Mouse (Mus musculus): ENCODE data around the gene Rmi2. TPM values are rescaled to one million over a fixed set of nuclear protein-coding genes. Genes with fewer than 3 reads are reported as not detected.

Gene Rmi2
- polyA plus RNA-seq, 1 experiment from 2014 or later: 2.0 TPM

DNA sequence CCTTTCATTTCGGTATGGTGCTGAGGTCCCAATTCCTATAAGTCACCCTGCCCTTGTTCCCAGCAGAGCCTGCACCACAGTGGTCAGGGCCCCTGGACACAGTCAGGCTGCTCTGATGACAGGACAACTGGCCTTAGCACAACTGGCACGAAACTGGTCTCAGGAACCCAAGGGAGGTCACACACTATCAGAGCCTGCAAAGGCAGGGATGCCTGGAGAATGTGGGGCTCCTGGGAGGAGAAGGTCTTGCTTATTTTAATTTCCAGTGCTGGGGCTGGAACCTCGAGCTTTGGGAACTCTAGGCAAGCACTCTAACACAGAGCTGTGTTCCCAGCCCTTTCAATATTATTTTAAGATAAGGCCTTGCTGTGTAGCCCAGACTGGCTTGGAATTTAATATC is 14.9 kb upstream of the Rmi2 start:
- DNase-seq (ENCODE audit: low spot score) (no peak), ATAC-seq (ENCODE audit: low read depth) (no peak)
- WGBS: 72% methylated on average over 3 of the region's 3 CpGs
- Histone ChIP-seq H3K27me3 (replicated peaks; ENCODE audit: control insufficient read depth, insufficient read depth, low read length) (no peaks in the 10 kb centered on the region), H3K9me3 (ENCODE audit: control insufficient read depth, low read length) (0 out of 2 replicates have a peak, but pooled peaks cover 3% of the 10 kb centered on the region), H3K9ac (ENCODE audit: low read depth, low read length) (no peak overlapping the region), H3K4me3 (ENCODE audit: low read depth, low read length) (no peak overlapping the region), H3K27ac (replicated peaks; ENCODE audit: low read depth, low read length) (no peak overlapping the region), H3K4me1 (ENCODE audit: control insufficient read depth, insufficient read depth, low read length) (no peaks in the 10 kb centered on the region), H3K36me3 (ENCODE audit: control insufficient read depth, insufficient read depth, low read length) (no peaks in the 10 kb centered on the region), H3K4me2 (ENCODE audit: low read depth, low read length) (no peak overlapping the region)

- Histone ChIP-seq H3K27ac (replicated peaks; ENCODE audit: low read depth, low read length) (no peak overlapping the region), H3K4me3 (ENCODE audit: low read depth, low read length) (no peak overlapping the region), H3K4me1 (ENCODE audit: control insufficient read depth, insufficient read depth, low read length) (no peaks in the 10 kb centered on the region), H3K36me3 (ENCODE audit: control insufficient read depth, insufficient read depth, low read length) (no peaks in the 10 kb centered on the region), H3K4me2 (ENCODE audit: low read depth, low read length) (no peak overlapping the region), H3K9me3 (ENCODE audit: control insufficient read depth, low read length) (0 out of 2 replicates have a peak, but pooled peaks cover 3% of the 10 kb centered on the region), H3K27me3 (replicated peaks; ENCODE audit: control insufficient read depth, insufficient read depth, low read length) (no peaks in the 10 kb centered on the region), H3K9ac (ENCODE audit: low read depth, low read length) (no peak overlapping the region)
- DNase-seq (ENCODE audit: low spot score): no peak
- ATAC-seq (ENCODE audit: low read depth): 0 out of 2 replicates have a peak, but pooled peaks have one; percentile 37
- 46% methylated on average over 4 of the region's 4 CpGs for WGBS
These were observed 13.5 kb upstream of the Rmi2 start for GRCm38 (mm10) chr16:10821387-10821786.

- Histone ChIP-seq H3K36me3 (ENCODE audit: control insufficient read depth, insufficient read depth, low read length) (no peaks in the 10 kb centered on the region), H3K4me2 (ENCODE audit: low read depth, low read length) (no peak overlapping the region), H3K4me3 (ENCODE audit: low read depth, low read length) (no peak overlapping the region), H3K9ac (ENCODE audit: low read depth, low read length) (no peak overlapping the region), H3K27me3 (replicated peaks; ENCODE audit: control insufficient read depth, insufficient read depth, low read length) (no peaks in the 10 kb centered on the region), H3K4me1 (ENCODE audit: control insufficient read depth, insufficient read depth, low read length) (no peaks in the 10 kb centered on the region), H3K27ac (replicated peaks; ENCODE audit: low read depth, low read length) (no peak overlapping the region), H3K9me3 (ENCODE audit: control insufficient read depth, low read length) (0 out of 2 replicates have a peak, but pooled peaks cover 3% of the 10 kb centered on the region)
- no peak for ATAC-seq (ENCODE audit: low read depth)
- no peak for DNase-seq (ENCODE audit: low spot score)
- WGBS: 90% methylated on average over 1 of the region's 1 CpGs
These were observed 10.3 kb upstream of the Rmi2 start for GRCm38 (mm10) chr16:10824536-10824935.

DNA sequence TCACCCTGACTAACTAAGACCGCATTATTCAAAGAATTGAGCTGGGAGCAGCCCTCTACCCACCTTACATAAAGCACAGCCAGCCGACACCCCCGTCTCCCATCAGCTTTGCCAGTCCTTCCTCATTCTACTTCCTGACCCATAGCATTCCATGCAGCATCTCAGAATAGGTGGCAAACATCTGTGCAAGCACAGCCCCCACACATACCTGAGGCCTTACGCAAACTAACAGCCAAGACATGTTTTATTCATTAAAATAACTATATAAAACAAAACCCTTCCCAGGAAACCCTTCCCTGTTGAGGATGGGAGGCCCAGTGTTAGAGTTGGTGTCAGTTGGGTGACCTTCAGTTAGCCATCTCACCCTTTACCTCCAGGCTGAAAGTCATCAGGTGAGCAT is 9.0 kb upstream of the Rmi2 start:
- Histone ChIP-seq H3K27me3 (replicated peaks; ENCODE audit: control insufficient read depth, insufficient read depth, low read length) (no peaks in the 10 kb centered on the region), H3K4me2 (ENCODE audit: low read depth, low read length) (no peak overlapping the region), H3K4me3 (ENCODE audit: low read depth, low read length) (no peak overlapping the region), H3K9me3 (ENCODE audit: control insufficient read depth, low read length) (0 out of 2 replicates have a peak, but pooled peaks cover 3% of the 10 kb centered on the region), H3K9ac (ENCODE audit: low read depth, low read length) (no peak overlapping the region), H3K27ac (replicated peaks; ENCODE audit: low read depth, low read length) (no peak overlapping the region), H3K36me3 (ENCODE audit: control insufficient read depth, insufficient read depth, low read length) (no peaks in the 10 kb centered on the region), H3K4me1 (ENCODE audit: control insufficient read depth, insufficient read depth, low read length) (no peaks in the 10 kb centered on the region)
- WGBS: 62% methylated on average over 4 of the region's 4 CpGs
- DNase-seq (ENCODE audit: low spot score): no peak
- ATAC-seq (ENCODE audit: low read depth): no peak

GRCm38 (mm10) chr16:10827269-10827668 is 7.6 kb upstream of the Rmi2 start:
- ATAC-seq (ENCODE audit: low read depth): no peak
- Histone ChIP-seq H3K27me3 (replicated peaks; ENCODE audit: control insufficient read depth, insufficient read depth, low read length) (no peaks in the 10 kb centered on the region), H3K27ac (replicated peaks; ENCODE audit: low read depth, low read length) (no peak overlapping the region), H3K36me3 (ENCODE audit: control insufficient read depth, insufficient read depth, low read length) (no peaks in the 10 kb centered on the region), H3K4me3 (ENCODE audit: low read depth, low read length) (no peak overlapping the region), H3K4me2 (ENCODE audit: low read depth, low read length) (no peak overlapping the region), H3K9me3 (ENCODE audit: control insufficient read depth, low read length) (0 out of 2 replicates have a peak, but pooled peaks cover 3% of the 10 kb centered on the region), H3K9ac (ENCODE audit: low read depth, low read length) (no peak overlapping the region), H3K4me1 (ENCODE audit: control insufficient read depth, insufficient read depth, low read length) (no peaks in the 10 kb centered on the region)
- 87% methylated on average over 9 of the region's 9 CpGs for WGBS
- no peak for DNase-seq (ENCODE audit: low spot score)

- Histone ChIP-seq H3K9me3 (ENCODE audit: control insufficient read depth, low read length) (0 out of 2 replicates have a peak, but pooled peaks cover 3% of the 10 kb centered on the region), H3K27ac (replicated peaks; ENCODE audit: low read depth, low read length) (no peak overlapping the region), H3K9ac (ENCODE audit: low read depth, low read length) (no peak overlapping the region), H3K4me1 (ENCODE audit: control insufficient read depth, insufficient read depth, low read length) (no peaks in the 10 kb centered on the region), H3K27me3 (replicated peaks; ENCODE audit: control insufficient read depth, insufficient read depth, low read length) (no peaks in the 10 kb centered on the region), H3K4me3 (ENCODE audit: low read depth, low read length) (no peak overlapping the region), H3K36me3 (ENCODE audit: control insufficient read depth, insufficient read depth, low read length) (no peaks in the 10 kb centered on the region), H3K4me2 (ENCODE audit: low read depth, low read length) (no peak overlapping the region)
- no peak for DNase-seq (ENCODE audit: low spot score)
- no peak for ATAC-seq (ENCODE audit: low read depth)
- WGBS: 78% methylated on average over 7 of the region's 7 CpGs
These were observed 6.9 kb upstream of the Rmi2 start for GRCm38 (mm10) chr16:10827766-10828460.

GRCm38 (mm10) chr16:10828461-10828805 is 6.4 kb upstream of the Rmi2 start:
- H3K9me3 ChIP-seq (ENCODE audit: control insufficient read depth, low read length): 0 out of 2 replicates have a peak, but pooled peaks cover 1% of the 10 kb centered on the region
- ATAC-seq (ENCODE audit: low read depth) (no peak), DNase-seq (ENCODE audit: low spot score) (no peak)
- no peak overlapping the region for H3K27ac ChIP-seq (replicated peaks; ENCODE audit: low read depth, low read length)
- H3K27me3 ChIP-seq (replicated peaks; ENCODE audit: control insufficient read depth, insufficient read depth, low read length): no peaks in the 10 kb centered on the region
- H3K9ac ChIP-seq (ENCODE audit: low read depth, low read length): no peak overlapping the region
- 66% methylated on average over 4 of the region's 4 CpGs for WGBS
- no peaks in the 10 kb centered on the region for H3K36me3 ChIP-seq (ENCODE audit: control insufficient read depth, insufficient read depth, low read length)
- no peak overlapping the region for H3K4me2 ChIP-seq (ENCODE audit: low read depth, low read length)
- H3K4me1 ChIP-seq (ENCODE audit: control insufficient read depth, insufficient read depth, low read length): no peaks in the 10 kb centered on the region
- H3K4me3 ChIP-seq (ENCODE audit: low read depth, low read length): no peak overlapping the region

DNA sequence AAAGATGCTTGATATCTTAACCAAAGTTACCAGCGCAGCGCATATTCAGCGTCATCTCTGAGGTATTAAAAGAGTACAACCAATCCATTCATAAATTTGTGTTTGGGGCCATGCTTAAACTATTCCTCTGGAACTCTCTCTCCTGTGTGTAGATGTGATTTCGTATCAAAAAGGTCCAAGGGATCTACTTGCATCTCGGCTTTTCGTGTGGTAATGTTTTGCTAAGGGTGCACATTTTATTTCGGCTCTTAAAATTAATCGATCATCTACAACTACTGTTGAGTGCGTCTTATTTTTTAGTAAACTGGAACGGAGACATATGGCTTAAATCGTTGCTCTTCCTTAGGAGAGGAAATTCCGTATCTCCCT is 333 bp upstream of the Rmi2 start:
- Histone ChIP-seq H3K4me3 (ENCODE audit: low read depth, low read length) (peak overlapping the region; percentile 80), H3K27me3 (replicated peaks; ENCODE audit: control insufficient read depth, insufficient read depth, low read length) (no peaks in the 10 kb centered on the region), H3K27ac (replicated peaks; ENCODE audit: low read depth, low read length) (peak overlapping the region; percentile 88; the same call in 1 of the 2 replicates), H3K36me3 (ENCODE audit: control insufficient read depth, insufficient read depth, low read length) (no peaks in the 10 kb centered on the region), H3K4me2 (ENCODE audit: low read depth, low read length) (peak overlapping the region; percentile 95), H3K9me3 (ENCODE audit: control insufficient read depth, low read length) (no peaks in the 10 kb centered on the region), H3K9ac (ENCODE audit: low read depth, low read length) (peak overlapping the region; percentile 82), H3K4me1 (ENCODE audit: control insufficient read depth, insufficient read depth, low read length) (peaks cover 14% of the 10 kb centered on the region)
- DNase-seq (ENCODE audit: low spot score): peak; percentile 42
- WGBS: 8% methylated on average over 12 of the region's 12 CpGs
- ATAC-seq (ENCODE audit: low read depth): no peak

DNA sequence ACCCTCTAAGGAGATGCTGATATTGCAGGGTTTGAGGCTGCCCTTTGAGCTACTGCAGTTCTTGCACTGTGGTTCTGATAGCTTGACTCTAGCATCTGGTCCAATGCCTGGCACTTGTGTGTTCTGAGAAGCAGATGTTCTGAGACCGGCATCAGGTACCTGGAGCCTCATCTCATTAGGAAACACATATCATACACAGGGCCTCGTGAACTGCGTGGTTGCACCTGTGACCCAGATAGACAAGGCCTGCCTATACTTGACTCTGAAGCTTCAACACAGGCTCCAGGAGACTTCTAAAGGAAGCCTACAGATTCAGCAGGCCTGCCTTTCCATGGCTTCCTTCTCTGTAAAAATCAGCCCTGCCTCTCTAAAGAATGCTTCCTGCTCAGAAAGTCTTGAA is 1.5 kb downstream of the Rmi2 start:
- H3K4me2 ChIP-seq (ENCODE audit: low read depth, low read length): no peak overlapping the region

More for the DNA sequence above, 1.5 kb downstream of the Rmi2 start:
- Histone ChIP-seq H3K9ac (ENCODE audit: low read depth, low read length) (no peak overlapping the region), H3K4me3 (ENCODE audit: low read depth, low read length) (no peak overlapping the region), H3K36me3 (ENCODE audit: control insufficient read depth, insufficient read depth, low read length) (no peaks in the 10 kb centered on the region), H3K27ac (replicated peaks; ENCODE audit: low read depth, low read length) (no peak overlapping the region), H3K9me3 (ENCODE audit: control insufficient read depth, low read length) (no peaks in the 10 kb centered on the region), H3K4me1 (ENCODE audit: control insufficient read depth, insufficient read depth, low read length) (peaks cover 14% of the 10 kb centered on the region), H3K27me3 (replicated peaks; ENCODE audit: control insufficient read depth, insufficient read depth, low read length) (no peaks in the 10 kb centered on the region)
- ATAC-seq (ENCODE audit: low read depth): no peak
- 94% methylated on average over 3 of the region's 3 CpGs for WGBS
- DNase-seq (ENCODE audit: low spot score): no peak

Measured in embryonic facial prominence, embryonic 14.5 days (tissue).